8 mouse cellular contexts compared by ENCODE assay signal in genomic region chr2:104710670-104711370, GRCm38 (mm10). TPM values are rescaled to one million over a fixed set of nuclear protein-coding genes. Genes with fewer than 3 reads are reported as not detected.
DNase-seq lines count a peak whose midpoint lies in the region; ATAC-seq lines count a peak whose summit lies in the region.

No protein-coding gene starts in this region.

- H3K27me3 ChIP-seq in kidney, embryonic 15.5 days: peaks cover 10% of the 10 kb centered on the region; the same call in 1 of the 2 replicates
- no peaks in the 10 kb centered on the region for H3K27me3 ChIP-seq in intestine, embryonic 14.5 days (replicated peaks; ENCODE audit: control insufficient read depth, insufficient read depth, low read length)
- H3K27me3 ChIP-seq in midbrain, embryonic 16.5 days (ENCODE audit: control insufficient read depth, insufficient read depth, low read depth, low read length): no peaks in the 10 kb centered on the region

- H3K4me3 ChIP-seq in kidney, embryonic 15.5 days (replicated peaks): peak overlapping the region; percentile 87
- H3K4me3 ChIP-seq in intestine, embryonic 14.5 days (ENCODE audit: low read depth, low read length): peak overlapping the region; percentile 83
- H3K4me3 ChIP-seq in midbrain, embryonic 16.5 days (ENCODE audit: low read depth, low read length): peak overlapping the region; percentile 79

- ATAC-seq in kidney, embryonic 15.5 days (replicated peaks; ENCODE audit: low FRiP score): no peak
- no peak for ATAC-seq in intestine, embryonic 14.5 days (replicated peaks; ENCODE audit: low FRiP score, low TSS enrichment, low read depth)
- ATAC-seq in midbrain, embryonic 16.5 days: peak; percentile 4; the same call in 1 of the 2 replicates

- 22% methylated on average over 6 of the region's 6 CpGs for WGBS in kidney, embryonic 15.5 days
- 33% methylated on average over 6 of the region's 6 CpGs for WGBS in intestine, embryonic 14.5 days
- WGBS in midbrain, embryonic 16.5 days: 16% methylated on average over 6 of the region's 6 CpGs

- no peaks in the 10 kb centered on the region for H3K9me3 ChIP-seq in kidney, embryonic 15.5 days (replicated peaks)
- no peaks in the 10 kb centered on the region for H3K9me3 ChIP-seq in intestine, embryonic 14.5 days (ENCODE audit: control insufficient read depth, low read length)
- H3K9me3 ChIP-seq in midbrain, embryonic 16.5 days (replicated peaks; ENCODE audit: control insufficient read depth, low read length, poor library complexity, severe bottlenecking): no peaks in the 10 kb centered on the region

- peak overlapping the region; percentile 87; the same call in 1 of the 2 replicates for H3K27ac ChIP-seq in kidney, embryonic 15.5 days
- no peak overlapping the region; the same call in 1 of the 2 replicates for H3K27ac ChIP-seq in intestine, embryonic 14.5 days (ENCODE audit: low read depth)
- H3K27ac ChIP-seq in midbrain, embryonic 16.5 days (ENCODE audit: low read length): no peak overlapping the region; the same call in 1 of the 2 replicates

- no peak overlapping the region for H3K9ac ChIP-seq in kidney, embryonic 15.5 days
- H3K9ac ChIP-seq in intestine, embryonic 14.5 days (ENCODE audit: low read length): no peak overlapping the region; the same call in 1 of the 2 replicates
- H3K9ac ChIP-seq in midbrain, embryonic 16.5 days (ENCODE audit: low read depth, low read length): peak overlapping the region; percentile 89

- no peak for DNase-seq in kidney, adult 11 months
- DNase-seq in embryo, embryonic 11 days: peak; percentile 33
- no peak for DNase-seq in intestine, embryonic 14.5 days (ENCODE audit: low spot score)
- DNase-seq in urinary bladder, postnatal 36 days (ENCODE audit: low spot score in 2 of 2): no peak
- DNase-seq in layer of hippocampus, adult 9-10 months (ENCODE audit: low spot score): no peak
- DNase-seq in urinary bladder, adult 18-20 months (ENCODE audit: low spot score in 2 of 2): no peak

- peaks cover 30% of the 10 kb centered on the region for H3K4me1 ChIP-seq in kidney, embryonic 15.5 days
- peaks cover 18% of the 10 kb centered on the region for H3K4me1 ChIP-seq in intestine, embryonic 14.5 days (replicated peaks; ENCODE audit: control insufficient read depth, insufficient read depth, low read length)
- peaks cover 11% of the 10 kb centered on the region for H3K4me1 ChIP-seq in midbrain, embryonic 16.5 days (ENCODE audit: control insufficient read depth, insufficient read depth, low read length)

- peak overlapping the region; percentile 76 for H3K4me2 ChIP-seq in kidney, embryonic 15.5 days
- peak overlapping the region; percentile 77 for H3K4me2 ChIP-seq in intestine, embryonic 14.5 days (ENCODE audit: low read length)
- peak overlapping the region; percentile 56 for H3K4me2 ChIP-seq in midbrain, embryonic 16.5 days (ENCODE audit: low read length)

- H3K36me3 ChIP-seq in kidney, embryonic 15.5 days: peaks cover 6% of the 10 kb centered on the region; the same call in 1 of the 2 replicates
- H3K36me3 ChIP-seq in intestine, embryonic 14.5 days (ENCODE audit: control insufficient read depth, insufficient read depth, low read length): no peaks in the 10 kb centered on the region
- H3K36me3 ChIP-seq in midbrain, embryonic 16.5 days (ENCODE audit: control insufficient read depth, insufficient read depth, low read length): no peaks in the 10 kb centered on the region

RNA-seq across cellular contexts. Expression of gene Tcp11l1, which starts 1.1 kb away (rescaled TPM):
- polyA plus RNA-seq in kidney, embryonic 15.5 days (2015; fragmentation: Nextera tagmentation; extraction: Ambion mirVana): 40.6 and 43.3 TPM in 2 replicates
- 52.6 and 55.7 TPM in 2 replicates for polyA plus RNA-seq in intestine, embryonic 14.5 days (2014; fragmentation: Nextera tagmentation; extraction: Ambion mirVana)
- 54.5 and 55.7 TPM in 2 replicates for polyA plus RNA-seq in midbrain, embryonic 16.5 days (2015; fragmentation: Nextera tagmentation; extraction: Ambion mirVana)

RNA-seq across cellular contexts. Expression of gene Pin1rt1, which starts 5.4 kb away (rescaled TPM):
- not detected in 2 replicates for polyA plus RNA-seq in kidney, embryonic 15.5 days (2015; fragmentation: Nextera tagmentation; extraction: Ambion mirVana)
- polyA plus RNA-seq in intestine, embryonic 14.5 days (2014; fragmentation: Nextera tagmentation; extraction: Ambion mirVana): 0.15 and 0.20 TPM in 2 replicates
- polyA plus RNA-seq in midbrain, embryonic 16.5 days (2015; fragmentation: Nextera tagmentation; extraction: Ambion mirVana): 0.15 TPM in 1 of 2 replicates, not detected in the other

RNA-seq across cellular contexts. Expression of gene Depdc7, which starts 31.9 kb away (rescaled TPM):
- 22.8 and 24.6 TPM in 2 replicates for polyA plus RNA-seq in kidney, embryonic 15.5 days (2015; fragmentation: Nextera tagmentation; extraction: Ambion mirVana)
- 17.8 and 19.5 TPM in 2 replicates for polyA plus RNA-seq in intestine, embryonic 14.5 days (2014; fragmentation: Nextera tagmentation; extraction: Ambion mirVana)
- polyA plus RNA-seq in midbrain, embryonic 16.5 days (2015; fragmentation: Nextera tagmentation; extraction: Ambion mirVana): 0.88 and 1.4 TPM in 2 replicates
